Mouse (Mus musculus) thymus, postnatal 4 days (tissue): ENCODE measurements at regions not wholly inside any gene's neighbourhood (a gene's known extent, or its start where the extent isn't known, plus 50 kb on each side); places are given as distances from the start of the nearest gene placed in this dataset.
A peak's percentile ranks its signal among the peaks of the same experiment; 100 is the strongest.

Source experiments
- DNase-seq: peaks from one replicate; pipeline ENCODE4 v3.0.0; 2021

- peak; percentile 24 for DNase-seq
Observed at GRCm38 (mm10) chr6:78899952-78900351, 431.3 kb upstream of the Reg3g start.

GRCm38 (mm10) chr6:78892730-78893129 lies 424.1 kb upstream of the Reg3g start:
- DNase-seq = no peak

DNA sequence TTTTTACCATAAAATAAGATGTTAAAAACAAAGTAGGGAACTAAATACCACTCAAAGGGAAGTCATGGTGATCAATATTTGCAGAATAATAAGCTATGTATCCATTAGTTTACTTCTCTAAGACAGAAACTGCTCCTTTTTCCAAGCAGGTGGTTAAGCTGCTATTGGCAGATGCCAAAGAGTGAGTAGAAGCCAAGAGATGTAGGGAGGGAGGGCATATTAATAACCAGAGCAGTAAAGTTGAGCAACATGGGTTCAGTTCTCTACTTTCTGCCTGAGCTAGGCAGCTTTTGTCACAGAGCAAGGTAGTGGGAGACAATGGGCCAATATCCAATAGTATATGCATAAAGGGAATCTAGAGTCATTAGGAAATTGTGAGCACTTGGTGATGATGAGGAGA lies 394.4 kb upstream of the Reg3g start:
- DNase-seq = no peak

DNA sequence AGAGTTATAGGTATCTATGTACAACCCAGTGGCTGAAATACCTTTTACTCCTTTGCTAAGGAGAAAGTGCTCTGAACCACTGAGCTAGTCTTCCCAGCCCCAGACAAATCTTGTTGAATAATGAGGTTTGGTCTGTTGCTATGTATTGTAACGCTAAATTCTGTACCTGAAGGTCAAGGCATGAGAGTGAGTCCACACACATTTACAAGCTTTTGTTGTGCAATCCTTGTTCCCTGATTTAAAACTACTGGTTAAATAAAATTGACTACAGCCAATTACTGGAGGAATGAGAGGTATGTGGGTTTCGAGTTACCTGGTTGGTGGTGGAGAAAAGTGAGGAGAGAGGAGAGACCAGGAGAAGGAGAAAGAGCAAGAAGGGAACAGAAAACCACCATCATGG lies 372.6 kb upstream of the Reg3g start:
- DNase-seq = no peak

GRCm38 (mm10) chr6:78825901-78826629 lies 357.4 kb upstream of the Reg3g start:
- no peak for DNase-seq

DNA sequence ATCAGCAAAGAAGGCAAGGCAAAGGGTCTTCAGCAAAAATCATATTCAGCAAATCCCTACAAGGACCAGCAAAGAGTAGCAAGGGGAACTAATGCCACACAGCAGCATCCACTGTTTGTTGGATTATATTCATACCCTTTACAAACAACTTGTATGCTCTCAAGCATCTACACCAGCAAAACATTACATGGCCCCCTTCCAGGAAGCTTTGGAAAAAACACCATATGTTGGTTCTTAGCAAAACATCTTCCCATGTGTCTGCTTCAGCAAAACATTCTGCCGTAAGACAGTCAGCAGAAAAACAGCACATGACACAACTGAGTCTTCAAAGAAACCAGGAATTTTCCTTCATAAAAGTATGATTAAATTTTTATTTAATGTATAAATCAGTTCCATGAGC lies 352.6 kb upstream of the Reg3g start:
- DNase-seq = no peak

- no peak for DNase-seq
Observed at GRCm38 (mm10) chr6:78797013-78797412, 328.3 kb upstream of the Reg3g start.

DNA sequence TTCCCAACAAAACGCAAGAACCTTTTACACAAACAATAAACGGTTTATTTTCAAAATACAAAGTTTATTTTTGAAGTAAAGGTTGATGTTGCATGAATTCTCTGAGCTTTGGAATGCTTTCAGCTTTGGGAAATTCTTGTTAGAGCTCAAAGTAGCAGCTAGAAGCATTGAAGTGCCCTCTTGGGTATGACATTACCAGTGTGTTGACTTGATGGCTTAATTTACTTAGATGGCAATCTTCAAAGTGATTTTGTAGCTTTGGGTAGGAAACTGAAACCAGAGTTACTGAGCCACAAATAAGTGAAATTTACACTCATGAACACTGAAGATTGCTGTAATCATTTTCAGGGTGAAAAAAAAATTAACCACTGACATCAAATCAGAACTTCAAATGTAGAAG lies 320.3 kb upstream of the Reg3g start:
- no peak for DNase-seq

DNA sequence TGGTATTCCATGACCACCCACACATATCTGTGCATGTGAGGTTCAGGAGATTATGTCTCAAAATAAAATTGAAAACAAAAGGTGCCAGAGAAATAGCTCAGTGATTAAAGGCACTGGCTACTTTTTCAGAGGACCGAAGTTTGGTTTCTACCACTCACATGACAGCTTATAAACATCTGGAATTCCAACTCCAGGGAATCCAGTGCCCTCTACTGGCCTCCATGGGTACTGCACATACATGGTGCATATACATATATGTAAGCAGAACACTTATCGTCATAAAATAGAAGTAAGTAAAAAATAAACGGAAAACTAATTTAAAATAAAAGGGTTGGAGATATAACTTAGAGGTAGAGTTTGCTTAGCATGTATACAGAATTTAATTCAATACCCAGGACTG lies 288.9 kb upstream of the Reg3g start:
- DNase-seq = peak; percentile 5
